Mouse (Mus musculus): ENCODE measurements around the gene Kmt2d. TPM values are rescaled to one million over a fixed set of nuclear protein-coding genes. Genes with fewer than 3 reads are reported as not detected.

Gene Kmt2d
- polyA plus RNA-seq, 1 experiment from 2014 or later: 13.4 TPM

- no peak overlapping the region for H3K27ac ChIP-seq (replicated peaks)
- ATAC-seq (ENCODE audit: low FRiP score, low read depth): no peak
- H3K9ac ChIP-seq (replicated peaks): no peak overlapping the region
- H3K9me3 ChIP-seq: no peaks in the 10 kb centered on the region
- no peaks in the 10 kb centered on the region for H3K27me3 ChIP-seq
- H3K36me3 ChIP-seq: peaks cover 68% of the 10 kb centered on the region
- H3K4me1 ChIP-seq: peaks cover 29% of the 10 kb centered on the region
- no peak overlapping the region for H3K4me2 ChIP-seq (replicated peaks)
- no peak overlapping the region for H3K4me3 ChIP-seq
- 98% methylated on average over 6 of the region's 6 CpGs for WGBS
Observed at GRCm38 (mm10) chr15:98864951-98865350, 6.1 kb downstream of the Kmt2d start.

- WGBS: 89% methylated on average over 12 of the region's 12 CpGs
- no peak for ATAC-seq (ENCODE audit: low FRiP score, low read depth)
- H3K4me1 ChIP-seq: peaks cover 15% of the 10 kb centered on the region
- no peaks in the 10 kb centered on the region for H3K9me3 ChIP-seq
- H3K27ac ChIP-seq (replicated peaks): no peak overlapping the region
- no peak overlapping the region for H3K9ac ChIP-seq (replicated peaks)
- H3K36me3 ChIP-seq: peaks cover 81% of the 10 kb centered on the region
- no peaks in the 10 kb centered on the region for H3K27me3 ChIP-seq
- H3K4me3 ChIP-seq: no peak overlapping the region
- no peak overlapping the region for H3K4me2 ChIP-seq (replicated peaks)
Observed at GRCm38 (mm10) chr15:98863451-98863958, 7.5 kb downstream of the Kmt2d start.

GRCm38 (mm10) chr15:98861701-98862410 is 9.1 kb downstream of the Kmt2d start:
- Histone ChIP-seq H3K9ac (replicated peaks) (no peak overlapping the region), H3K4me2 (replicated peaks) (no peak overlapping the region), H3K9me3 (no peaks in the 10 kb centered on the region), H3K27me3 (no peaks in the 10 kb centered on the region), H3K4me3 (no peak overlapping the region), H3K36me3 (peaks cover 98% of the 10 kb centered on the region), H3K27ac (replicated peaks) (no peak overlapping the region), H3K4me1 (no peaks in the 10 kb centered on the region)
- 90% methylated on average over 21 of the region's 21 CpGs for WGBS
- no peak for ATAC-seq (ENCODE audit: low FRiP score, low read depth)

DNA sequence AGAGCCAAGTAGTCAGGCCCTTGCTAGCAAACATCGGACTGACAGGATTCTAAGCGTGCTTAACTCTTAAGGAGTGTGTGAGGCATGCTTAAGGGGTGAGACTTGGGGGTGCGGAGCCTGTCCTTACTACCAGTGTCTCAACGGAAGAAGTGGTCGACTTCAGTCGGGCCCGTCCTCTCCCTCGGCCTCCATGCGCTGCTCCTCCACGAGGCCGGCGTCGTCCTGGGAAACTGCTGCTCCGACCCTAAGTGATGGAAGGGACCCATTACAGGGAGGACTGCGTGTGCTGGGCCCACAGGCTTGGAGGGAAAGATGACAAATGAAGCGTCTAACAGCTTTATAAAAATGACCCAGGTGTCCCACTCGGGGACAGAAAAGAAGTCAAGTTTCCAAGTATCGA is 10.1 kb downstream of the Kmt2d start:
- peaks cover 99% of the 10 kb centered on the region for H3K36me3 ChIP-seq
- H3K9me3 ChIP-seq: no peaks in the 10 kb centered on the region
- H3K4me2 ChIP-seq (replicated peaks): no peak overlapping the region
- H3K4me3 ChIP-seq: no peak overlapping the region
- no peaks in the 10 kb centered on the region for H3K4me1 ChIP-seq
- H3K27me3 ChIP-seq: no peaks in the 10 kb centered on the region
- H3K9ac ChIP-seq (replicated peaks): no peak overlapping the region
- ATAC-seq (ENCODE audit: low FRiP score, low read depth): no peak
- H3K27ac ChIP-seq (replicated peaks): no peak overlapping the region
- 94% methylated on average over 18 of the region's 18 CpGs for WGBS

DNA sequence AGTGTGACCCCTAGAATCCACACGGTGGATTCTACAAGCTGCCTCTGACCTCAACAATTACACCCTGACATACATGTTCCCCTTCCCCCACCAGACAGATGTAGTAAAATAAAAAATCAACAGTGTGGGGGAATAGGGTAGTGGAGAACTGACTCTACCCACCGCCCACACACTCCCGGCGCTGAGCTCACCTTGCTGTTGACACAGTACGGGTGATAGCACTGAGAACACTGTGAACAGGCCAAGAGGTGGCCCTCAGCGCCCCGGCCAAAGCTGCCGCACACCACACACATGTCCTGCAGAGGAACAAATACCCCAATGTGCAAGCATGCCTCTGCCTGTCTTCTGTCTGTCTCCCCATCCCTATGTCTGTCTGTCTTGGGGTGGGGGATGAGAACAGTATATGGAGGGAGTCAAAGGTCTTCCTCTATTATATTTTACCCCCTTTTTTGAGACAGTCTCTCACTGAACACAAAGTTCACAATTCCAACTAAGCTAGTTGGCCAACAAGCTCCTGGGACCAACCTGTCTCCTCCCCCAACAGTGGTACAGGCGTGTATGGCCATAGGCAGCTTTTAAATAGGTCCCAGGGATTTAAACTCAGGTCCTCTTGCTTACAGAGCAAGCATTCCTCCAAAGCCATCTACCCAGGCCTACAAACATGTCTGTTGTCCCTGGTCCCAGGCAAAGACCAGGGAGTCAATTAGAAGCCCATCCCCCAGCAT is 11.5 kb downstream of the Kmt2d start:
- no peaks in the 10 kb centered on the region for H3K27me3 ChIP-seq
- H3K4me2 ChIP-seq (replicated peaks): no peak overlapping the region
- no peak overlapping the region for H3K9ac ChIP-seq (replicated peaks)
- no peaks in the 10 kb centered on the region for H3K9me3 ChIP-seq
- peaks cover 99% of the 10 kb centered on the region for H3K36me3 ChIP-seq
- H3K4me3 ChIP-seq: no peak overlapping the region
- WGBS: 84% methylated on average over 9 of the region's 9 CpGs
- no peak overlapping the region for H3K27ac ChIP-seq (replicated peaks)
- ATAC-seq (ENCODE audit: low FRiP score, low read depth): no peak
- no peaks in the 10 kb centered on the region for H3K4me1 ChIP-seq

DNA sequence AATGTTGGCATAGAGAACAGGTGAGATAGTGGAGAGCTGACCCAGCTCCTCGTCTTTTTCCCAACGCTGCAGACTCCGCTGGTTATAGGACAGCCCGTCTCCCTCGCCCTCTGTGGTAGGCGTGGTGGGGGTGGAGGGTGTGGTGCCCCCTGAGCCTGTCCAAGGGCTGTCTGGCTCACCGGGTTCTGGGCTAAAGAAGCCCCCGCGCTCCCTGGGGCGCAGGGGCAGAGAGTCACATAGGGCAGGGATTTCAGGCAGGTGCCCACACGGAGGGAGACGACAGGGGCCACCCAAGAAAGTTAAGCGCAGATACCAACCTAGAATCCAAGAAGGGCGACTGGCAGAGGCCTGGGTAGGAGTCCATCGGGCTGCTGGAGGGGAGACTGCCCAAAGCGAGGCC is 16.8 kb downstream of the Kmt2d start:
- Histone ChIP-seq H3K9ac (replicated peaks) (no peak overlapping the region), H3K36me3 (peaks cover 99% of the 10 kb centered on the region), H3K27me3 (no peaks in the 10 kb centered on the region), H3K9me3 (no peaks in the 10 kb centered on the region), H3K4me1 (no peaks in the 10 kb centered on the region), H3K27ac (replicated peaks) (no peak overlapping the region), H3K4me3 (no peak overlapping the region), H3K4me2 (replicated peaks) (no peak overlapping the region)
- WGBS: 95% methylated on average over 16 of the region's 16 CpGs
- no peak for ATAC-seq (ENCODE audit: low FRiP score, low read depth)

GRCm38 (mm10) chr15:98853161-98853937 is 17.7 kb downstream of the Kmt2d start:
- H3K9me3 ChIP-seq: no peaks in the 10 kb centered on the region
- peaks cover 100% of the 10 kb centered on the region for H3K36me3 ChIP-seq
- ATAC-seq (ENCODE audit: low FRiP score, low read depth): no peak
- no peak overlapping the region for H3K27ac ChIP-seq (replicated peaks)
- 94% methylated on average over 28 of the region's 28 CpGs for WGBS
- no peak overlapping the region for H3K9ac ChIP-seq (replicated peaks)
- H3K27me3 ChIP-seq: no peaks in the 10 kb centered on the region
- no peaks in the 10 kb centered on the region for H3K4me1 ChIP-seq
- H3K4me2 ChIP-seq (replicated peaks): no peak overlapping the region
- no peak overlapping the region for H3K4me3 ChIP-seq

- H3K36me3 ChIP-seq: peaks cover 100% of the 10 kb centered on the region
- H3K27ac ChIP-seq (replicated peaks): no peak overlapping the region
- no peak for ATAC-seq (ENCODE audit: low FRiP score, low read depth)
- H3K4me3 ChIP-seq: no peak overlapping the region
- no peak overlapping the region for H3K4me2 ChIP-seq (replicated peaks)
- H3K4me1 ChIP-seq: no peaks in the 10 kb centered on the region
- no peaks in the 10 kb centered on the region for H3K9me3 ChIP-seq
- WGBS: 87% methylated on average over 9 of the region's 9 CpGs
- H3K27me3 ChIP-seq: no peaks in the 10 kb centered on the region
- no peak overlapping the region for H3K9ac ChIP-seq (replicated peaks)
Observed at GRCm38 (mm10) chr15:98852733-98853132, 18.3 kb downstream of the Kmt2d start.

DNA sequence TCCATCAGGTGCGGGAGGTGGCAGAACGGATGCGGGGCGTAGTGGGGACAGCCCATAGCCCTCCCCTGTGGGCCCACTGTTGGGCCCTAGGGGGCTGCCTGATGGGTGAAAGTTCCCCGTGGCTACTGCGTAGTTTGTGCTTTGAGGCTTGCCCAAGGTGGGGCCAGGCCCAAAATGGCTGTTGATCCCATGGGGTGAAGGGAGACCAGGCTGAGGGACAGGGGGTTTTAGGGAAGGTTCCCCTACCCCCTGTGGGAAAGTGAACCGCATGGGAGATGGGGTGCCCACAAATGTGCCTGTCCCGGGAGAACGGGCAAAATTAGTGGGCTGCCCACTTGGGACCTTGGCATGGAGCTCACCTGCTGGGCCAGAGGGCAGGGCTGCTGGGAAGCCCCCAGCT is 18.9 kb downstream of the Kmt2d start:
- H3K4me2 ChIP-seq (replicated peaks): no peak overlapping the region
- no peak overlapping the region for H3K4me3 ChIP-seq
- WGBS: 95% methylated on average over 9 of the region's 9 CpGs
- peaks cover 100% of the 10 kb centered on the region for H3K36me3 ChIP-seq
- H3K27ac ChIP-seq (replicated peaks): no peak overlapping the region
- H3K4me1 ChIP-seq: no peaks in the 10 kb centered on the region
- no peak overlapping the region for H3K9ac ChIP-seq (replicated peaks)
- no peak for ATAC-seq (ENCODE audit: low FRiP score, low read depth)
- no peaks in the 10 kb centered on the region for H3K9me3 ChIP-seq
- no peaks in the 10 kb centered on the region for H3K27me3 ChIP-seq

- H3K36me3 ChIP-seq: peaks cover 100% of the 10 kb centered on the region
- H3K4me1 ChIP-seq: no peaks in the 10 kb centered on the region
- H3K4me2 ChIP-seq (replicated peaks): no peak overlapping the region
- 94% methylated on average over 19 of the region's 21 CpGs for WGBS
- H3K9me3 ChIP-seq: no peaks in the 10 kb centered on the region
- H3K4me3 ChIP-seq: no peak overlapping the region
- no peak overlapping the region for H3K27ac ChIP-seq (replicated peaks)
- no peak overlapping the region for H3K9ac ChIP-seq (replicated peaks)
- H3K27me3 ChIP-seq: no peaks in the 10 kb centered on the region
- no peak for ATAC-seq (ENCODE audit: low FRiP score, low read depth)
Observed at GRCm38 (mm10) chr15:98851229-98851818, 19.7 kb downstream of the Kmt2d start.

GRCm38 (mm10) chr15:98850668-98851067 is 20.3 kb downstream of the Kmt2d start:
- H3K4me3 ChIP-seq: no peak overlapping the region
- no peaks in the 10 kb centered on the region for H3K27me3 ChIP-seq
- no peak overlapping the region for H3K9ac ChIP-seq (replicated peaks)
- H3K4me1 ChIP-seq: no peaks in the 10 kb centered on the region
- no peak for ATAC-seq (ENCODE audit: low FRiP score, low read depth)
- H3K4me2 ChIP-seq (replicated peaks): no peak overlapping the region
- whole genome bisulfite sequencing: 92% methylated on average over 14 of the region's 14 CpGs
- H3K36me3 ChIP-seq: peaks cover 100% of the 10 kb centered on the region
- H3K27ac ChIP-seq (replicated peaks): no peak overlapping the region
- H3K9me3 ChIP-seq: no peaks in the 10 kb centered on the region
